ENCODE assay signal across 9 mouse cellular contexts in genomic region chr15:57589404-57590377, GRCm38 (mm10).
DNase-seq lines count a peak whose midpoint lies in the region; ATAC-seq and TF ChIP-seq lines count a peak whose summit lies in the region.
"Had no signal": no experiment of that assay in that cellular context is flagged by ENCODE, and none has a peak within 500 bp of the region (broad histone marks: within the 10 kb centered on the region; RNA-seq: fewer than 3 reads in every experiment).

No protein-coding gene starts in this region.

- no peak overlapping the region for H3K9ac ChIP-seq in liver, postnatal 0 days (replicated peaks)
- no peak overlapping the region for H3K9ac ChIP-seq in hindbrain, postnatal 0 days (replicated peaks; ENCODE audit: low read length)
- no peak overlapping the region for H3K9ac ChIP-seq in midbrain, embryonic 16.5 days (ENCODE audit: low read depth, low read length)
- H3K9ac ChIP-seq: liver, embryonic 14.5 days had no signal

- no peaks in the 10 kb centered on the region for H3K36me3 ChIP-seq in liver, postnatal 0 days (replicated peaks; ENCODE audit: insufficient read depth, low read length)
- no peaks in the 10 kb centered on the region for H3K36me3 ChIP-seq in hindbrain, postnatal 0 days (ENCODE audit: insufficient read depth, low read length)
- no peaks in the 10 kb centered on the region for H3K36me3 ChIP-seq in midbrain, embryonic 16.5 days (ENCODE audit: control insufficient read depth, insufficient read depth, low read length)

- no peak overlapping the region for H3K4me3 ChIP-seq in liver, postnatal 0 days (ENCODE audit: low read depth, low read length)
- H3K4me3 ChIP-seq in hindbrain, postnatal 0 days (ENCODE audit: low read length) = no peak overlapping the region
- no peak overlapping the region for H3K4me3 ChIP-seq in midbrain, embryonic 16.5 days (ENCODE audit: low read depth, low read length)

- TF ChIP-seq EP300 in liver, postnatal 0 days (IDR thresholded peaks at IDR 0.05; ENCODE audit: low read depth) = no peak

- H3K27ac ChIP-seq in liver, postnatal 0 days (ENCODE audit: low read depth) = no peak overlapping the region
- H3K27ac ChIP-seq in hindbrain, postnatal 0 days = 0 out of 2 replicates have a peak overlapping the region, but pooled peaks have one; percentile 15
- H3K27ac ChIP-seq in midbrain, embryonic 16.5 days (ENCODE audit: low read length) = no peak overlapping the region
- H3K27ac ChIP-seq: liver, embryonic 14.5 days had no signal

- peak; percentile 24 for DNase-seq in liver
- DNase-seq in liver, postnatal 0 days = no peak
- peak; percentile 82 for DNase-seq in embryo, embryonic 11 days
- DNase-seq in hindbrain, postnatal 0 days (ENCODE audit: low spot score) = peak; percentile 75
- no peak for DNase-seq in thymus, postnatal 0 days (ENCODE audit: low spot score)
- DNase-seq in urinary bladder, postnatal 14 days (ENCODE audit: low spot score) = no peak
- no peak for DNase-seq in spleen, adult 18-20 months

- ATAC-seq in liver, postnatal 0 days = no peak
- peak; percentile 85 for ATAC-seq in hindbrain, postnatal 0 days
- ATAC-seq in midbrain, embryonic 16.5 days = peak; percentile 80

- H3K4me2 ChIP-seq in liver, postnatal 0 days (ENCODE audit: low read depth, low read length) = no peak overlapping the region
- peak overlapping the region; percentile 6; the same call in 1 of the 2 replicates for H3K4me2 ChIP-seq in hindbrain, postnatal 0 days (ENCODE audit: low read depth, low read length)
- H3K4me2 ChIP-seq in midbrain, embryonic 16.5 days (ENCODE audit: low read length) = peak overlapping the region; percentile 18; the same call in 1 of the 2 replicates

- TF ChIP-seq CTCF in liver, postnatal 0 days (IDR thresholded peaks at IDR 0.05; ENCODE audit: low read depth) = no peak
- TF ChIP-seq CTCF in hindbrain, postnatal 0 days (IDR thresholded peaks at IDR 0.05; ENCODE audit: low read depth) = no peak

- no peaks in the 10 kb centered on the region for H3K27me3 ChIP-seq in liver, postnatal 0 days (ENCODE audit: insufficient read depth, low read length)
- H3K27me3 ChIP-seq in hindbrain, postnatal 0 days (ENCODE audit: insufficient read depth, low read length) = no peaks in the 10 kb centered on the region
- H3K27me3 ChIP-seq in midbrain, embryonic 16.5 days (ENCODE audit: control insufficient read depth, insufficient read depth, low read depth, low read length) = no peaks in the 10 kb centered on the region

- 72% methylated on average over 10 of the region's 12 CpGs for WGBS in liver, postnatal 0 days (ENCODE audit: insufficient replicate concordance)
- 7% methylated on average over 10 of the region's 12 CpGs for WGBS in hindbrain, postnatal 0 days
- 17% methylated on average over 10 of the region's 12 CpGs for WGBS in midbrain, embryonic 16.5 days

- no peaks in the 10 kb centered on the region for H3K4me1 ChIP-seq in liver, postnatal 0 days (ENCODE audit: insufficient read depth)
- peaks cover 10% of the 10 kb centered on the region; the same call in 1 of the 2 replicates for H3K4me1 ChIP-seq in hindbrain, postnatal 0 days (ENCODE audit: insufficient read depth, low read length)
- peaks cover 17% of the 10 kb centered on the region for H3K4me1 ChIP-seq in midbrain, embryonic 16.5 days (ENCODE audit: control insufficient read depth, insufficient read depth, low read length)

- H3K9me3 ChIP-seq in liver, postnatal 0 days (ENCODE audit: low read length) = no peaks in the 10 kb centered on the region
- H3K9me3 ChIP-seq in hindbrain, postnatal 0 days (ENCODE audit: low read length) = no peaks in the 10 kb centered on the region
- H3K9me3 ChIP-seq in midbrain, embryonic 16.5 days (replicated peaks; ENCODE audit: control insufficient read depth, low read length, poor library complexity, severe bottlenecking) = no peaks in the 10 kb centered on the region

Comparison
In these comparisons a context has a peak if more than half of its experiments do, and no peak if none do; other contexts are left out.
1. DNase-seq: peak in liver (single experiment), embryo, embryonic 11 days (single experiment) and hindbrain, postnatal 0 days (single experiment); none in liver, postnatal 0 days (single experiment), thymus, postnatal 0 days (single experiment), urinary bladder, postnatal 14 days (single experiment) and spleen, adult 18-20 months (0 of 2).